Mouse (Mus musculus) effector memory CD4-positive, alpha-beta T cell, adult 7 months (primary cell): ENCODE measurements around the gene Slc46a2. TPM values are rescaled to one million over a fixed set of nuclear protein-coding genes. Genes with fewer than 3 reads are reported as not detected.

Experiments
- polyA plus RNA-seq: library from polyadenylated mRNA; unstranded; fragments of 100-300 nt; shearing (Covaris generic); gene quantifications from one replicate; pipeline ENCODE4 v1.2.1, GENCODE M21; 2017

The Slc46a2 gene
- not detected for polyA plus RNA-seq

DNA sequence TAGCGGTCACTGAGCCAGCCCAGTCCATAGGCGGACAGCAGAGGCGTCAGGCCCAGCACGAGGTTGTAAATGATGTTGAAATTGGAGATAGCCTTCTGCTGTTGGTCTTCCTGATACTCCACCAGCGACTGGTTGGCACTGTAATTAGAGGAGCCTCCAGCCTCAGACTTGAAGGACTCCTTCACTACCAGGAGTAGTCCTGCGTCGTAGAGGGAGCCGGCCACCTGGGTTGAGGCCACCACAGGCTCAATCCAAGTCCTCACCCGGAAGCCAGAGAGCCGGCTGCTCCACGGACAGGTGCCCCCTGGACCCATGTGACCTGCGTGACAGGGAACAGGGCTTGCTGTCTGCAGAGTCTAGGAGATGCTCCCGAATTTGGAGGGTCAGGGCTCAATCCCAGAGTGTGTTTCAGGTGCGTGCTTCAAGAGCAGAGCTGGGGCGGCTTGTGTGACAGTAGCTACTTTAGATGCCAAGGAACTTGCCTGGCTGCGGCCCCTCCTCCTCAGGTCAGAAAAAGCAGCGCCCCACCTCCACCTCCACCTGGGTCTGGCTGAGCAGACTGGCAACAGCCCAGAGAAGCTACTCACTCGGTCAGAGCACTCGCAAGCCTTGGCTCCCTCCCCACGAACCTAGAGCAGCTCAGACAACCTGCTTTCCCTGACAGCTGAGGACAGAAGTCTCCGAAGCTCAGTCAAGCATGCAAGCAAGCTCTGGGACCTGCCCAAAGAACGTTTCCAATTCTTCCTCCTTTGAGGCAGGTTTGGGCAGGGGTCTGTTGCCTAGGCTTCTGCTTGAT, at the start of gene Slc46a2:
Gene Slc46a2 (minus strand): TSS at position 449 of the 796 bp plus-strand sequence.

DNA sequence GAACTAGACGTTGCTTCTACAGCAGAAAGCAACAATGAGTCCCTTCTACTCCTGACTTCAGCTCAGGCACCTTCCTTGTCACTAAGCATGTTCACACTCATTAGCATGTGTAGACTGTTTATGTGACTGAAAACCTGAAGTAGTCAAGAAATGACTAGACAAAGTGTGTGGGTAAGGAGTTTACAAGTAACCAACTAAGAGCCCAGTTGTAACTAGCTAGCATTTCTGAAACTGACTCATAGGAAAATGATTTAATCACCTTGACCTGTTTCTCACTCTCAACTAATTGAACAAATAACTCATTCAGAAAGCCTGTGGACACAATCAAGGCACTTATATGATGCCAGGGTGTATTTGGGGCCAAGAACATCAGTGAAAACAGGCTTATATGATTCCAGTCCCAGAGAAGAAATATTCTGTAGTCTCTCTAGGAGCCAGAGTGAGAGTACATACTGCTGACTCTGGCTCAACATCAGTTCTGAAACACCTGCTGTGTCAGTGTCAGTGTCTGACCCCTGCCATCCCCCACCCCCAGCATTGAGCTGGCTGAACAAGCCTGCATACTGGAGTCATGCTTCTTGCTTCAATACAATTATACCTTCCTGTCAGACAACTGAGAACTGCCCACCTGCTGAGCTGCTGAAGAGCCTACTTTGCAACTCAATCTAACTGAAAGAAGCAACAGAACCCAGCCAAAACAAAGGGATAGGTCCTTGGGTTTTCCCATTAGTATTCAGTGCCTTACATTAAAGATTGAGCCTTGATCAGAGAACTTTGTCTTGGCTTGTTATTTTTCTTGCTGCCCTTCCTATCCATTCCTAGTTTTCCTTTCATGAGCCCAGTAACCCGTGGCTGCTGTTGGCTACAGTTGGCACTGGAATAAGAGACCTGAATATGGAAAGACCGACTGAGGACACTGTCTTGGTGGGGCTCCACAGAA, 48.8 kb upstream of the Slc46a2 start, which contains the start of gene Mup6:
Gene Mup6 (plus strand): TSS at position 890 of the 940 bp plus-strand sequence.

DNA sequence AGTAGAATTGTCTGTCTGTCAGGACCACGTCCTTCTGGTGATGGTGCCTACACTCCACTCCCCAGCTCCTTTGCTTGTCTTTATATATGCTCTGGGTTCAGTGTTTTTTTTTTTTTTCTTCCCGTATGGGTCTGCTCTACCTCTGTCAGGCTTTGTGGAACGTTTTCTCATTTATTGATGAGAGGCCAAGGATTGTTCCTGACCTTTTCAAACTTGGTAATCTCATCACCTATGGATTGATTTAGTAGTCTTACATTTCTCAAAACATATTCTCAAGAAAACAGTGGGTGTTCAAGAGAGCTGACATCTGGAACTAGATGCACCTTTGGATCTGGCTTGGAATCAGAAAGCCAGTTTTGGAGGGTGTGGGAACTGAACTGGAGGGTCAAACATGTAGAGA, 45.8 kb upstream of the Slc46a2 start, which contains the start of gene Mup4:
Gene Mup4 (minus strand): TSS at position 101 of the 400 bp plus-strand sequence.

Other genes with a start within 250 kb of the Slc46a2 start
- gene Inip, start 113.5 kb downstream of the Slc46a2 start, polyA plus RNA-seq = 38.2 TPM
- 8.0 TPM for gene Snx30, start 109.2 kb downstream of the Slc46a2 start, polyA plus RNA-seq
- gene Mup4, start 45.7 kb upstream of the Slc46a2 start, polyA plus RNA-seq = not detected
- not detected for gene Mup6, start 49.2 kb upstream of the Slc46a2 start, polyA plus RNA-seq
- not detected for gene Mup7, start 155.4 kb upstream of the Slc46a2 start, polyA plus RNA-seq
- not detected for gene Mup2, start 239.2 kb upstream of the Slc46a2 start, polyA plus RNA-seq